Mouse (Mus musculus) neutrophil, adult 65 days (primary cell): ENCODE data around the gene Arsj. TPM values are rescaled to one million over a fixed set of nuclear protein-coding genes. Genes with fewer than 3 reads are reported as not detected.

Experiments used
- total RNA-seq: library from RNA; stranded (reverse); gene quantifications from 2 replicates; pipeline ENCODE4 v1.2.4, GENCODE M21; 2023

Gene Arsj
- not detected in 2 replicates for total RNA-seq

GRCm38 (mm10) chr3:126363568-126364505 is at the start of gene Arsj:
Arsj (plus strand) TSS chr3:126363684.

Other genes starting within 250 kb of the Arsj start
- gene Camk2d, start 232.6 kb downstream of the Arsj start, total RNA-seq: 6.0 and 7.0 TPM in 2 replicates